ENCODE assay signal across 8 mouse cellular contexts in the genomic region with DNA sequence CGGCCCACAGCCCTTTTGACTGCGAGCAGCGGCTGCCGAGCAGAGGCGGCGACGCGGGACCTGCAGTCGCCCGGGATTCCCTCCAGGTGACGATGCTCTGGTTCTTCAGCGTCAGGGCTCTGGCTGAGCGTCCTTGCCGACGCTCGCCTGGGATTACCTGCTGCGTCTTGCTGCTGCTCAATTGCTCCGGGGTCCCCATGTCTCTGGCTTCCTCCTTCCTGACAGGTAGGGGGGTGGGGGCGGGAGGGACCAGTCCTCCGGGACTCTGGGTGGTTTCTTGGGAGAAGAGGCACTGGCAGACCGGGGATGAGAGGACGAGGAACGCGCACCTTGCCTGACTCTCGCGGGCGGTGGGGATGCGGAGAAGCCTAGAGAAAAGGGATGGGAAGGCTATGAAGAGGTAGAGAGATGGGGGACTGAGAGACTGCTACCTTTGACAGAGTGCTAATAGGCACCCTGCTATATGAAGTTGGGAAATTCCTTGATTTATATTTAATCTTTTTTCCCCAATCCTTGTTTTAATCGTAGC. TPM values are rescaled to one million over a fixed set of nuclear protein-coding genes. Genes with fewer than 3 reads are reported as not detected.
A peak's percentile ranks its signal among the peaks of the same experiment; 100 is the strongest.
DNase-seq lines count a peak whose midpoint lies in the region; ATAC-seq and TF ChIP-seq lines count a peak whose summit lies in the region.

No protein-coding gene starts in this region.

- no peaks in the 10 kb centered on the region for H3K9me3 ChIP-seq in heart, embryonic 15.5 days (replicated peaks)
- H3K9me3 ChIP-seq in E14TG2a.4 (ENCODE audit: low read length) = no peaks in the 10 kb centered on the region
- no peaks in the 10 kb centered on the region for H3K9me3 ChIP-seq in embryonic facial prominence, embryonic 14.5 days (ENCODE audit: control insufficient read depth, low read length)
- H3K9me3 ChIP-seq in limb, embryonic 15.5 days = no peaks in the 10 kb centered on the region
- H3K9me3 ChIP-seq in stomach, embryonic 15.5 days = no peaks in the 10 kb centered on the region

- H3K9ac ChIP-seq in heart, embryonic 15.5 days = peak overlapping the region; percentile 71
- peak overlapping the region; percentile 82 for H3K9ac ChIP-seq in embryonic facial prominence, embryonic 14.5 days (ENCODE audit: low read depth, low read length)
- peak overlapping the region; percentile 60 for H3K9ac ChIP-seq in limb, embryonic 15.5 days
- peak overlapping the region; percentile 46 for H3K9ac ChIP-seq in stomach, embryonic 15.5 days

- no peak for DNase-seq in heart, adult 18-20 months
- DNase-seq in embryonic facial prominence, embryonic 14.5 days (ENCODE audit: low spot score) = no peak
- no peak for DNase-seq in ovary, postnatal 36 days (ENCODE audit: low spot score)
- DNase-seq in ovary, postnatal 14 days (ENCODE audit: low spot score) = no peak

- peak overlapping the region; percentile 89 for H3K4me2 ChIP-seq in heart, embryonic 15.5 days
- peak overlapping the region; percentile 91 for H3K4me2 ChIP-seq in embryonic facial prominence, embryonic 14.5 days (ENCODE audit: low read depth, low read length)
- H3K4me2 ChIP-seq in limb, embryonic 15.5 days = peak overlapping the region; percentile 97
- peak overlapping the region; percentile 97 for H3K4me2 ChIP-seq in stomach, embryonic 15.5 days

- H3K4me1 ChIP-seq in heart, embryonic 15.5 days (replicated peaks) = peaks cover 9% of the 10 kb centered on the region
- H3K4me1 ChIP-seq in E14TG2a.4 (replicated peaks; ENCODE audit: low read depth, low read length) = peaks cover 5% of the 10 kb centered on the region; the same call in 1 of the 2 replicates
- H3K4me1 ChIP-seq in embryonic facial prominence, embryonic 14.5 days (ENCODE audit: control insufficient read depth, insufficient read depth, low read length) = no peaks in the 10 kb centered on the region
- peaks cover 23% of the 10 kb centered on the region for H3K4me1 ChIP-seq in limb, embryonic 15.5 days
- H3K4me1 ChIP-seq in stomach, embryonic 15.5 days = peaks cover 6% of the 10 kb centered on the region; the same call in 1 of the 2 replicates

- no peaks in the 10 kb centered on the region for H3K36me3 ChIP-seq in heart, embryonic 15.5 days
- H3K36me3 ChIP-seq in E14TG2a.4 (ENCODE audit: insufficient read depth, low read length) = no peaks in the 10 kb centered on the region
- H3K36me3 ChIP-seq in embryonic facial prominence, embryonic 14.5 days (ENCODE audit: control insufficient read depth, insufficient read depth, low read length) = no peaks in the 10 kb centered on the region
- no peaks in the 10 kb centered on the region for H3K36me3 ChIP-seq in limb, embryonic 15.5 days
- H3K36me3 ChIP-seq in stomach, embryonic 15.5 days = no peaks in the 10 kb centered on the region

- peak overlapping the region; percentile 74 for H3K4me3 ChIP-seq in heart, embryonic 15.5 days
- H3K4me3 ChIP-seq in E14TG2a.4 (replicated peaks; ENCODE audit: low read length) = peak overlapping the region; percentile 85
- peak overlapping the region; percentile 72 for H3K4me3 ChIP-seq in embryonic facial prominence, embryonic 14.5 days (ENCODE audit: low read depth, low read length)
- peak overlapping the region; percentile 68 for H3K4me3 ChIP-seq in limb, embryonic 15.5 days
- peak overlapping the region; percentile 64 for H3K4me3 ChIP-seq in stomach, embryonic 15.5 days (replicated peaks)

- ATAC-seq in heart, embryonic 15.5 days (replicated peaks; ENCODE audit: insufficient number of reproducible peaks, insufficient read depth, low FRiP score, low read depth) = no peak
- ATAC-seq in embryonic facial prominence, embryonic 14.5 days (ENCODE audit: low read depth) = peak; percentile 10; the same call in 1 of the 2 replicates
- no peak; the same call in 1 of the 2 replicates for ATAC-seq in limb, embryonic 15.5 days (ENCODE audit: insufficient number of reproducible peaks, low FRiP score, low TSS enrichment, low read depth)
- no peak for ATAC-seq in stomach, embryonic 15.5 days (ENCODE audit: insufficient read depth, low FRiP score, low read depth)

- under 1% methylated on average over 29 of the region's 29 CpGs for WGBS in heart, embryonic 15.5 days
- WGBS in embryonic facial prominence, embryonic 14.5 days = under 1% methylated on average over 18 of the region's 29 CpGs
- 1% methylated on average over 29 of the region's 29 CpGs for WGBS in limb, embryonic 15.5 days
- WGBS in stomach, embryonic 15.5 days = under 1% methylated on average over 29 of the region's 29 CpGs

- peak overlapping the region; percentile 68; the same call in 1 of the 2 replicates for H3K27ac ChIP-seq in heart, embryonic 15.5 days
- peak overlapping the region; percentile 82; the same call in 1 of the 2 replicates for H3K27ac ChIP-seq in embryonic facial prominence, embryonic 14.5 days (replicated peaks; ENCODE audit: low read depth, low read length)
- H3K27ac ChIP-seq in limb, embryonic 15.5 days = peak overlapping the region; percentile 78
- peak overlapping the region; percentile 54; the same call in 1 of the 2 replicates for H3K27ac ChIP-seq in stomach, embryonic 15.5 days

- no peak for TF ChIP-seq CTCF in E14TG2a.4 (conservative IDR thresholded peaks at IDR 0.05; ENCODE audit: low read length)

- H3K27me3 ChIP-seq in heart, embryonic 15.5 days = peaks cover 31% of the 10 kb centered on the region; the same call in 1 of the 2 replicates
- peaks cover 82% of the 10 kb centered on the region for H3K27me3 ChIP-seq in E14TG2a.4 (ENCODE audit: insufficient read depth, low read length)
- peaks cover 39% of the 10 kb centered on the region for H3K27me3 ChIP-seq in embryonic facial prominence, embryonic 14.5 days (replicated peaks; ENCODE audit: control insufficient read depth, insufficient read depth, low read length)
- peaks cover 45% of the 10 kb centered on the region for H3K27me3 ChIP-seq in limb, embryonic 15.5 days
- peaks cover 34% of the 10 kb centered on the region for H3K27me3 ChIP-seq in stomach, embryonic 15.5 days (replicated peaks)

RNA-seq across cellular contexts. Expression of gene Bmper, which starts 0.7 kb away (rescaled TPM):
- polyA plus RNA-seq in heart, embryonic 15.5 days (2015; fragmentation: Nextera tagmentation; extraction: Ambion mirVana) = 7.8 and 9.2 TPM in 2 replicates
- 1 to 10 TPM; 2.1 to 2.4 TPM for total RNA-seq in heart, adult 18-20 months (2021)
- 23.1 and 26.0 TPM in 2 replicates for polyA plus RNA-seq in embryonic facial prominence, embryonic 14.5 days (2014; fragmentation: Nextera tagmentation; extraction: Ambion mirVana)
- polyA plus RNA-seq in limb, embryonic 15.5 days (2015; fragmentation: Nextera tagmentation; extraction: Ambion mirVana) = 14.8 and 15.5 TPM in 2 replicates
- 5.8 and 7.3 TPM in 2 replicates for polyA plus RNA-seq in stomach, embryonic 15.5 days (2015; fragmentation: Nextera tagmentation; extraction: Ambion mirVana)
